Mouse (Mus musculus): ENCODE results near the gene Rc3h2. TPM values are rescaled to one million over a fixed set of nuclear protein-coding genes. Genes with fewer than 3 reads are reported as not detected.
A peak's percentile ranks its signal among the peaks of the same experiment; 100 is the strongest.

Rc3h2 gene
- polyA plus RNA-seq (2015; fragmentation: Nextera tagmentation; extraction: Ambion mirVana): 13.1 and 14.2 TPM in 2 replicates

DNA sequence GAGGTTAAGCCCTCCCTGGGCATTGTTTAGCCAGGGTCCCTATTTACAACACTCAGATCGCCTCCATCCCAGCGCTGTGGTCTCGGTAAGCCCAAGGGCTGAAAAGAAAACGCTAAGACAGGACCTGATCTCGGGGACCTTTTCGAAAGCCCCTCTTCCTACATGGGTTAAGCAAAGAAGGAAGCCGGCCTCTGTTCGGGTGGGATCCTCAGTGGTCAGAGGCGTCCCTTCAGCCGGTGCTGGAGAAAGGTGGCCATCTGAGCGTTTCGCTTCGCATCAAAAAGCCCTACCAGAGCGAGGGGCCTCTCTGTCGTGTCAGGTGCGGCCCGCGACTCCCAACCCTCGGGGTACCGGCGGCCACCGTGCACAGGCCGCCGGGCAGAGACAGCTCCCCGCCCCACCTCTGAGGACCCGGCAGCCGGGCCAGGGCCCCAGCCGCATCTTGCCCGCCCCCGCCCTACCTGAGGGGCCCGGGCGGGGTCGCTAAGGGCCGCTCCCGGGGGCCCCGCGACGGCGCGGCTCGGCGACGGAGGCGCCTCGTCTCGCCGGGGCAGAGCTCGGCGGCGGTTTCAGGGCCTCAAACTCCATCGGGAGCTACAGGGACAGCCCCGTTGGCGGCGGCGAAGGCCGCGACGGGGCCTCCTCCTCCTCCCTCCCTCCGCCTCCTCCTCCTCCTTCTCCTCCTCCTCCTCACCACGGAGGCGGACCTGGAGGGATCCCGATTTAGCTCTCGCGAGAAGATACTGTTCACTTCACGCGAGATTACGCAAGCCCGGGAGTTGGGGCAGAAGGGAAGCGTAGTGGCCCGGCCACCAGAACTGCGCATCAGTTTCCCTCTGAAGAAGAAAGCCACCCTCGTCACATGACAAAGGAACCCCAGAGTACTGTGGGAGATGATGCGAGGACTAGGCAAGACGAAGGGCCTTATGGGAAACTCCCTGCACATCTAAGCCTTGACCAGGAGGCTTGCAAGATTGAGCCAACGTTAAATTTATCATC is at the start of gene Rc3h2:
Gene Rc3h2 (minus strand): TSS at position 598 of the 999 bp plus-strand sequence.
- Histone ChIP-seq H3K9ac (peak within 1 kb of the TSS; percentile 98), H3K36me3 (no peaks in the 10 kb centered on the region), H3K4me3 (replicated peaks) (peak within 1 kb of the TSS; percentile 93), H3K27me3 (replicated peaks) (no peaks in the 10 kb centered on the region), H3K9me3 (no peaks in the 10 kb centered on the region), H3K4me1 (0 out of 2 replicates have a peak, but pooled peaks cover 5% of the 10 kb centered on the region), H3K4me2 (peak within 1 kb of the TSS; percentile 64), H3K27ac (peak within 1 kb of the TSS; percentile 97)
- under 1% methylated on average over 73 of the region's 75 CpGs for WGBS
- peak; percentile 99 for ATAC-seq (ENCODE audit: insufficient read depth, low FRiP score, low read depth)

DNA sequence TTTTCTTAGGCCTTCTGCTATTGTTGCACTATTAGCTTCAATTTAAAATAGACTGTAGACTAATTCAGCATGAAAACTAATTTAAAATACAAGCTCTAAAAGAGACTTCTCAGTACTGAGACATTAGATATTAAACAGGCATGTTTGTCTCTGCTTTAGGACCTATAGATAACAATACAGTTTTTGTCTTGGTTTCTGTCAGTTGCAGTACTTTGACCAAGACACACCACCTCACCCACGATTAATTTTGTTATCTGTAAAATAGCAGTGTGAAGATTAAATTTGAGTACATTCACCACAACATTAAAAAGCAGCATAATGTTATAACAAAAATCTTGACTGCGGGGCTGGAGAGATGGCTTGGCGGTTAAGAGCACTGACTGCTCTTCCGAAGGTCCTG is 43.6 kb upstream of the Rc3h2 start:
- ATAC-seq (ENCODE audit: insufficient read depth, low FRiP score, low read depth): no peak
- Histone ChIP-seq H3K9ac (no peak overlapping the region), H3K4me1 (no peaks in the 10 kb centered on the region), H3K4me2 (no peak overlapping the region), H3K4me3 (replicated peaks) (no peak overlapping the region), H3K27ac (no peak overlapping the region), H3K27me3 (replicated peaks) (no peaks in the 10 kb centered on the region), H3K9me3 (no peaks in the 10 kb centered on the region), H3K36me3 (0 out of 2 replicates have a peak, but pooled peaks cover 3% of the 10 kb centered on the region)
- 89% methylated on average over 4 of the region's 4 CpGs for WGBS

DNA sequence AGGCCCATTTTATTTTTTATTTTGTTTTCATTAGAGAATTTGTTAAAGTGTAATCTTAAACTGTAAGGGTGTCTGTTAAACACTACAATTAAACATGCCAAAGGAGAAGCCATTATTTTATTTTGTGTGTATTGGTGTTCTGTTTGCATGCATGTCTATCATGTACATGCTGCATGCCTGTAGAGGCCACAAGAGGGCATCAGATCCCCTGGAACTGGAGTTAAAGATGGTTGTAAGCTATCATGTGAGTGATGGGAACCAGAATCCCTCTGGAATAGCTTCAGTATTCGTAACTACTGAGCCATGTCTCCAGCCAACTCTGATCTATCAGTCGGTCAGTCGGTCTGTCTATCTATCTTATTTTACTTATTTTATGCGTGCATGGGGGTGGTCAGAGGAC is 38.0 kb upstream of the Rc3h2 start:
- Histone ChIP-seq H3K27me3 (replicated peaks) (no peaks in the 10 kb centered on the region), H3K36me3 (no peaks in the 10 kb centered on the region), H3K4me3 (replicated peaks) (no peak overlapping the region), H3K4me1 (no peaks in the 10 kb centered on the region), H3K9ac (no peak overlapping the region), H3K27ac (no peak overlapping the region), H3K9me3 (no peaks in the 10 kb centered on the region), H3K4me2 (no peak overlapping the region)
- ATAC-seq (ENCODE audit: insufficient read depth, low FRiP score, low read depth): no peak
- 95% methylated on average over 4 of the region's 4 CpGs for WGBS

DNA sequence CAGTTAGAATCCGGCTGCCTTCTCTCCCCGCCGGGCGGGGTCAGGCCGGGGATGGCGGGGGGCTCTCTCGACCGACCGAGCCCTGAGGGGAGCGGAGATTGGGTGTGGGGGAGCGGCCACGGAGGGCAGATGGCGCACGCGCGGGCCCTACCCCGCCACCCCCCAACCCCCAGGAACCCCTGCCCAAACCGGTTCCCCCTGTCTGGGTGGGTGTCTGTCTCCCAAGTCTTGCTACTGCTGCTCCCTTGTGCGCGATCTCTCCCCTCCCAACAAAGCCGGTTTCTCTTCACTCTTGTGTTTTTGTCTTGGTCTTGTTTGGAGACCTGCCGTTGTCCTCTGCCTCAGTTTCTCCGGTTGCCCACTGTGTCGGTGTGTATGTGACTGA is 29.7 kb upstream of the Rc3h2 start:
- H3K9me3 ChIP-seq: no peaks in the 10 kb centered on the region
- WGBS: under 1% methylated on average over 19 of the region's 24 CpGs
- peak overlapping the region; percentile 70 for H3K4me2 ChIP-seq
- peak overlapping the region; percentile 53; the same call in 1 of the 2 replicates for H3K9ac ChIP-seq
- ATAC-seq (ENCODE audit: insufficient read depth, low FRiP score, low read depth): peak; percentile 86
- H3K4me1 ChIP-seq: no peaks in the 10 kb centered on the region
- H3K27me3 ChIP-seq (replicated peaks): no peaks in the 10 kb centered on the region
- peak overlapping the region; percentile 93 for H3K27ac ChIP-seq
- peak overlapping the region; percentile 76 for H3K4me3 ChIP-seq (replicated peaks)
- H3K36me3 ChIP-seq: no peaks in the 10 kb centered on the region

DNA sequence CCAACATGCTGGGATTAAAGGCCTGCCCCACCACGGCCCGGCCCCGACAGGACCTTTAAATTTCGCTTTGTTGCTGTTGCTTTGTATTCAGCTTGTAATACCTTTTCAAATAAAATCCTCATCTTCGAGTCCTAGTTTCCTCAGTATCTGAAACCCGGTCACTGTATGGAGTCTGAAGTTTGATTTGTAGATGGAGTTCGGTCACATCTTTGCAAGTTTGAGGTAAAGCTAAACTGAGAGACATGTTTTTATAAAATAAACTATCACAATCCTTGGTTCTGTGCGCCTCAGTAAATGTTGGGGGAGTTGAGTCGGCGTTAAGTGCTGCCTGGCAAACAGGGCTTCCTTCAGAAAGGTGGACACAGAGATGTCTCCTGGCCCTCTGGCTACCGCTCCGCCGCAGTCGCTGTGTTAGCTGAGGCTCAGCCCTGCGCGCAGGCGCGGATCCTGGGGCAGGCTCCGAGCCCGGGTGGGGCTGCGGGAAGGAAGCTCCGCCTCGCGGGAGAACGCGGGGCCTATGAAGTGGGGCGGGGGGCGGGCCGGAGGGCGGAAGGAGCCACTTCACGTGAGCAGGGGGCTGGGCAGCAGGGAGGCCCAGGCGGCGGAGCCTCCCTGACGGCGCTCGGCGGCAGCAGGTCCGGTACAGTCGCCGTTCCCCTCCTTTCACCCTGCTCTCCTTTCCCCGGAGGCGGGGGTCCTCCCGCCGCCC is 29.1 kb upstream of the Rc3h2 start:
- no peaks in the 10 kb centered on the region for H3K9me3 ChIP-seq
- peak overlapping the region; percentile 70 for H3K4me2 ChIP-seq
- 7% methylated on average over 44 of the region's 44 CpGs for WGBS
- ATAC-seq (ENCODE audit: insufficient read depth, low FRiP score, low read depth): peak; percentile 98
- peak overlapping the region; percentile 76 for H3K4me3 ChIP-seq (replicated peaks)
- H3K36me3 ChIP-seq: no peaks in the 10 kb centered on the region
- H3K9ac ChIP-seq: peak overlapping the region; percentile 53; the same call in 1 of the 2 replicates
- H3K4me1 ChIP-seq: no peaks in the 10 kb centered on the region
- H3K27me3 ChIP-seq (replicated peaks): no peaks in the 10 kb centered on the region
- H3K27ac ChIP-seq: peak overlapping the region; percentile 93

DNA sequence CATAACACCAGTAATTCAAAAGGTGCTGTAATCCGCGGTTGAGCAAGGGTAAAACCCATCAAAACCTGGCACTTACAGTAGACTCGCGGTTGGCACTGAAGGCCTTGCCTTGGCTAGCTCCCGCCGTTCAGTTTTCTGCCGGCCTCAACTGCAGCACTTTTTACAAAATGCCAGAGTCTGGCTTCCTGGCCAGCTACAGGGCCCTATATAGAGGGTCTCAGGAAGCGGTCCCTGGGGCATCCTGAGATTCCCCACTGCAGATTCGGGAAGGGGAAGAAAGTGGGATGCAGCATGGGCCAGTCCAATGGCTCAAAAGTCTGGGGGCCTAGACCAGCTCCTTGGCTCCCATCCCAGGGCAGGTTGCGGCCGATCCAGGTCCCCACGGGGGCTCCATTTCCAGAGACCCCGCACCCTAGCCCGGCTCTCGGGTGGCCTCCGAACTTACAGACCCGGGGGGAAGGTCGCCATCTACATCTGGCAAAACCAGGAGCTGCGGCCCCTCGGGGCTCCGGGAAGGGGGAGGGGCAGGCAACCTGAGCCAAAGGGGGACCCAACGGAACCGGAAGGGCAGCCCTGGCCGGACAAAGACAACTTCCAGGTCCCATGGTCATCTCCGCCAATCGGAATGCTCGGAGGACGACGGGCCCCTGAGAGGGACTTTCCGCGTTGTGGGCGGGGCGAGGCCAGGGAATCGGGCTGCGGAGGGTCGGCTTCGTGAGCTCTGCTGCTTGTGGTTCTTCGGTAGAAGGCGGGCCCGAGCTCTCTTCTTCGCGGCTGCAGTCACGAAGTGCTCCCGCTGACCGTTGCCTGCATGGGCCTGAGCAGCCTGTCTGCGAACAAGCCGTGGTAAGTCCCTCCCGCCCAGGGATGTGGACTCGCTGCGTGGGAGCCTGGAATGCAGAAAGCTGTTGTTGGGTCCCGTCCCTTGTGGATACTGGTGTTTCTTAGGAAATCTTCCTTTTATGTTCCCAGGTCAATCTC is 20.2 kb upstream of the Rc3h2 start, which contains the start of the genes Zbtb26, Zbtb6 and Rabgap1:
Gene Zbtb26 (minus strand): TSS at position 525 of the 981 bp plus-strand sequence.
Gene Zbtb6 (minus strand): TSS at position 561 of the 981 bp plus-strand sequence.
Gene Rabgap1 (plus strand): TSS at position 669 of the 981 bp plus-strand sequence.
- peak; percentile 99 for ATAC-seq (ENCODE audit: insufficient read depth, low FRiP score, low read depth)
- Histone ChIP-seq H3K27ac (peak within 1 kb of the TSS; percentile 88), H3K9me3 (no peaks in the 10 kb centered on the region), H3K9ac (peak within 1 kb of the TSS; percentile 60), H3K4me3 (replicated peaks) (peak within 1 kb of the TSS; percentile 89), H3K4me2 (peak within 1 kb of the TSS; percentile 63), H3K27me3 (replicated peaks) (no peaks in the 10 kb centered on the region), H3K36me3 (no peaks in the 10 kb centered on the region), H3K4me1 (no peaks in the 10 kb centered on the region)
- WGBS: under 1% methylated on average over 51 of the region's 51 CpGs

DNA sequence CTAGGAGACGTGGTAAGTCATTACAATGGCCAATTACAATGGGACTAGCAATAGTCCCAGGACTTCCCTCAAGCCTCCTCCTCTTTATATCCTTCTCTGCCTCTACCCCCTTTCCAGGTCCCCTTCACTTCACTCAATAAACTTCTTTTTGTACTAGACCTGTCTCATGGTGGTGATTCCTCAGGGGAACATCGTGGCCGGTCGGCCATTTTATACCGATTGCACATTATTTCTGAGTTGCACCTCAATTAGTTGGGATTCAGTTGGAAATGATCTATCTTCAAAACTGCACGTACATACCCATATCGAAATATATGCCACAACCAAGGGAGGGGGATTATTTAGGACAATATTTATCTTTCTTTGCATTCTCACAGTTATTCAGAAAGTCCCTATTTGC is 8.9 kb upstream of the Rc3h2 start:
- 25% methylated on average over 7 of the region's 7 CpGs for WGBS
- Histone ChIP-seq H3K9ac (no peak overlapping the region), H3K9me3 (no peaks in the 10 kb centered on the region), H3K4me1 (peaks cover 10% of the 10 kb centered on the region), H3K4me2 (peak overlapping the region; percentile 74), H3K36me3 (peaks cover 12% of the 10 kb centered on the region; the same call in 1 of the 2 replicates), H3K27me3 (replicated peaks) (no peaks in the 10 kb centered on the region), H3K4me3 (replicated peaks) (peak overlapping the region; percentile 76), H3K27ac (peak overlapping the region; percentile 92)
- ATAC-seq (ENCODE audit: insufficient read depth, low FRiP score, low read depth): no peak

DNA sequence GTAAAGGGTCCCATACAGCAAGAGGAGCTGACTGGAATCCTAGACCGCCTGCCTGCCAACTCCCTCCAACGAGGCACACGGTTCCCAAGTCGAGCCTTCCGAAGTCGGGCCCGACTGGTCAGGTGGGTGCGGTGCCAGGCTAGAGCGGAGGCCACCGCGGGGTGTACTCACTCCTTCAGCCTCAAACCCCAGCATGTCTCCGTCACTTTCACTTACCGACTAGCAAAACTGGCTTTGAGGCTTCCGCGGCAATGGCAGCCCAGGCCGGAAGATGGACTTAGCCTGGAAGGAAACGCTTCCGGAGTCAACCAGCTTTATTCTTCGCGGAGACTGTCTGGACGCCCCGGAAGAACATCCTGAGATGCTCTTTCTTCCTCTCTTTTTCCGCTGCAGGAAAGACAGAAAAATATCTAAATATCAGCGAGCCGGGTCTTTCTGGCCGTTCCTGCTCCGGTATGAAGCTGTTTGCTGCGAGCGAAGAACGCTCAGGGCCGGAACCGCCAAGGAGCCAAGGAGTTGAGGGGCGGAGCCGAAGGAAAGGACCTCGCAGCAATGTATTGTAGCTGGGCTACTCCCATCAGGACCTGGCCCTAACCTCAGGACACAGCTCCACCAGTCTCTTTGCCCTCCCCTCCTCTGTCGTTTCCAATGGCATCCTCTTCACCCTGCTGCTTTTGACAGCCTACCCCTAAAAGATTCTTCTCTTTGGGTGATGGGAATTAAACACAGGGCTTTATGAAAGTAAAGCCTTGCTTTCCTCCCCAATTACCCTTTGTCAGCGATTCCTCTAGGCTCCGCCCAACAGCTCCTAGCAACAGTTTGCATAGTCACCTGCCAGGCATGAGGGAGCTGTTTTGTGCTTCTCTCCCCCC is 8.1 kb upstream of the Rc3h2 start:
- WGBS: under 1% methylated on average over 38 of the region's 38 CpGs
- no peaks in the 10 kb centered on the region for H3K9me3 ChIP-seq
- H3K4me1 ChIP-seq: peaks cover 10% of the 10 kb centered on the region
- H3K9ac ChIP-seq: peak overlapping the region; percentile 67
- H3K4me3 ChIP-seq (replicated peaks): peak overlapping the region; percentile 76
- peak overlapping the region; percentile 92 for H3K27ac ChIP-seq
- H3K27me3 ChIP-seq (replicated peaks): no peaks in the 10 kb centered on the region
- peak overlapping the region; percentile 74 for H3K4me2 ChIP-seq
- H3K36me3 ChIP-seq: peaks cover 9% of the 10 kb centered on the region; the same call in 1 of the 2 replicates
- ATAC-seq (ENCODE audit: insufficient read depth, low FRiP score, low read depth): peak; percentile 94

DNA sequence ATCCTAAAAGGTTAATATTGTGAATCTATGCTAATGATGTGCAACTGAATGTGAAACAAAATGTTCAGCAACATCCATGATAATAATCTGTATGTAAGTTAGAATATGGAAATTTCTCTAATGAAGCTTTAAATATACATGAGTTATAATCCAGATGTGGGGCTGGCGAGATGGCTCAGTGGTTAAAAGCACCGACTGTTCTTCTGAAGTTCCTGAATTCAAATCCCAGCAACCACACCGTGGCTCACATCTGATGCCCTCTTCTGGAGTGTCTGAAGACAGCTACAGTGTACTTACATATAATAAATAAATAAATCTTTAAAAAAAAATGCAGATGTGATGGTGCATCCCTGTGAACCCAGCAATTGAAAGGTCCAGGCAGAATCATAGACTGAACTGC is 968 bp upstream of the Rc3h2 start:
- no peak overlapping the region for H3K9ac ChIP-seq
- no peak overlapping the region for H3K4me3 ChIP-seq (replicated peaks)
- 62% methylated on average over 3 of the region's 3 CpGs for WGBS
- no peak overlapping the region for H3K27ac ChIP-seq
- H3K36me3 ChIP-seq: peaks cover 3% of the 10 kb centered on the region; the same call in 1 of the 2 replicates
- H3K4me2 ChIP-seq: no peak overlapping the region
- no peaks in the 10 kb centered on the region for H3K27me3 ChIP-seq (replicated peaks)
- 0 out of 2 replicates have a peak, but pooled peaks cover 5% of the 10 kb centered on the region for H3K4me1 ChIP-seq
- ATAC-seq (ENCODE audit: insufficient read depth, low FRiP score, low read depth): no peak
- H3K9me3 ChIP-seq: no peaks in the 10 kb centered on the region

DNA sequence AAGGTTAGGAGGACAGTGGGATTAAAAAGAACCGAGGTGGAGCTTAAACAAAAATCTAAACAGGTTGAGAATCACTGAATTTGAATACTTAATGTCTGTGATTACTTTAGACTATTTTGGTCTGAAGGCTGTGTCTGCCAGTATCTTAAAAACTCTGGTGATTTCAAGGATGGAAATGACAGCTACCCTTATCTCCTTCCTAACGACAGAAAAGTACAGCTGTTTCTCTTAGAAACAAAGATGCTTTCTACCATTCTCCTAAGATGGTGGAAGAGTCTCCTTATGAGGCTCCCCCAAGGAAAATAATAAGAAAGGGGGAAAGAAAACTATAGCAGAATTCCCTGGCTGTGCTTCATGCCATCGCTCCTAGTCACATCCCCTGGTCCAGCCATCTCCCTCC is 800 bp downstream of the Rc3h2 start:
- H3K9me3 ChIP-seq: no peaks in the 10 kb centered on the region
- H3K4me3 ChIP-seq (replicated peaks): peak overlapping the region; percentile 93
- WGBS: 2% methylated on average over 3 of the region's 3 CpGs
- 0 out of 2 replicates have a peak, but pooled peaks cover 5% of the 10 kb centered on the region for H3K4me1 ChIP-seq
- H3K36me3 ChIP-seq: no peaks in the 10 kb centered on the region
- H3K9ac ChIP-seq: peak overlapping the region; percentile 98
- peak overlapping the region; percentile 97 for H3K27ac ChIP-seq
- peak overlapping the region; percentile 64 for H3K4me2 ChIP-seq
- no peak for ATAC-seq (ENCODE audit: insufficient read depth, low FRiP score, low read depth)
- H3K27me3 ChIP-seq (replicated peaks): no peaks in the 10 kb centered on the region
